Mouse (Mus musculus) bone marrow macrophage, adult 2 months (primary cell): ENCODE results near the gene Rbms3.

ENCODE experiments used
- CTCF ChIP-seq: IDR thresholded peaks from 2 replicates; pipeline ENCODE4 v1.5.1; 2012; ENCODE audit warnings: low read depth, mild to moderate bottlenecking, low read length, moderate library complexity
- POLR2A ChIP-seq: IDR thresholded peaks from 2 replicates; pipeline ENCODE4 v1.6.1; 2012; ENCODE audit warnings: mild to moderate bottlenecking, low read depth, low read length, borderline replicate concordance

- no peak for TF ChIP-seq CTCF
- TF ChIP-seq POLR2A, result no peak
Observed at GRCm38 (mm10) chr9:116940693-116941092, 689.0 kb downstream of the Rbms3 start.
